Mouse (Mus musculus) spleen, postnatal 14 days (tissue): ENCODE measurements around the gene Erf.

ENCODE experiments used
- DNase-seq, 2 experiments: peaks; one replicate each; pipeline ENCODE4 v3.0.0; 2021 to 2022; ENCODE audit warnings: low spot score in 2 of 2

The Erf gene

GRCm38 (mm10) chr7:25281166-25281733 is 30.7 kb upstream of the Erf start:
- DNase-seq: no peak

GRCm38 (mm10) chr7:25279861-25280791 is 29.6 kb upstream of the Erf start:
- DNase-seq: no peak

GRCm38 (mm10) chr7:25279076-25279860 is 28.7 kb upstream of the Erf start:
- DNase-seq: peak; percentile 70 to 77

DNA sequence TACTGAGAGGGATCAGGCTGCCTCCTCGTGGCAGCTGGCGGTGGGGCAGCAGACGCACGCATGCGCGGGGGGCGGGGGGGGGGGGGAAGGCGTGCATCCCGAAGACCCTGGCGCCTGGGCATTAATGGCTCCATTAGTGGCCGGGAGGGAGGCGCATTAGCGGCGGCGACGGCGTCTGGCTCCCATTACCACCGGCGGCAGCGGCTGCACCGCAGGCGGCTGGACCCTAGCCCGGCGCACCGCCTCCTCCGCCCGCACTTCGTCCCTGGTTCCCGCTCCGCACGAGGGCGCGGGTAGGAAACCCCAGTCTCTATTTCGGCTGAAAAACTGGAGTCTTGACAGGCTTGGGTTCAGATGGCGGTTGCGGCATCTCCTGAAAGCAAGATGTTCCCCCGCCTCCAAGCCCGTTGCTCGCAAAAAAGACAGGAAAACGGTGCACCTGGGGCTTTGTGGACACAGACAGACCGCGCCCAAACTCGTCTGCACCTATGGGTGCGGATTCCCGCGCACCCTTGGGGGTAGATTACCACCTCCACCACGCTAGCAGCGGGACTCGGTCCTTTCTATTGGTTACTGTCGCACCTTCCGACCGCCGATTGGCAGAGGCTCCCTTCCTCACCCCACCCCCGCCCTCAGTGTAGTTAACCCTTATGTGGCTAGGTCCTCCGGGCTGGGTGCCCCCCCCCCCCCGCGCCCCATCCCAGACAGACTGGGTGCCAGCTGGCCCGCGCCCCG is 27.9 kb upstream of the Erf start:
- peak; percentile 72 to 74 for DNase-seq

- DNase-seq: no peak
Observed at GRCm38 (mm10) chr7:25277998-25278340, 27.4 kb upstream of the Erf start.

GRCm38 (mm10) chr7:25277405-25277804 is 26.8 kb upstream of the Erf start:
- no peak for DNase-seq

GRCm38 (mm10) chr7:25275555-25276298 is 25.2 kb upstream of the Erf start:
- DNase-seq: no peak

DNA sequence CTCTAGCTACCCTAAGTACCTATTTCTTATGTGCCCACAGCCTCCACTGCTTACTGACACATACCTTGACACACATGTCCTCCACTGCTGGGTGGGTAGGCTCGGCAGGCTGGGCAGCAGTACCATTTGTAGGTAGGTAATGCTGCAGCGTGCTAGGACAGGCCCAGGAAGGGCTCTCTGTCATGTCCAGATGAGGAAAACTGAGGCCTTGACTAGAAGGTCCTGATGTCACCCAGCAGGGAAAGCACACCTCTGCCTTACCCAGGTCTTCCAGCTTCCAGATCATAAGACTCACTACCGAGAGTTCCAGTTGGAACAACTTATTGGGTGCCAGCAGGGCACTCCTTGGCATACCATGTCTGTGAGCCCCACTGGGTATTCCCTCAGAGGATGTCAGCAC is 24.4 kb upstream of the Erf start:
- DNase-seq: no peak

DNA sequence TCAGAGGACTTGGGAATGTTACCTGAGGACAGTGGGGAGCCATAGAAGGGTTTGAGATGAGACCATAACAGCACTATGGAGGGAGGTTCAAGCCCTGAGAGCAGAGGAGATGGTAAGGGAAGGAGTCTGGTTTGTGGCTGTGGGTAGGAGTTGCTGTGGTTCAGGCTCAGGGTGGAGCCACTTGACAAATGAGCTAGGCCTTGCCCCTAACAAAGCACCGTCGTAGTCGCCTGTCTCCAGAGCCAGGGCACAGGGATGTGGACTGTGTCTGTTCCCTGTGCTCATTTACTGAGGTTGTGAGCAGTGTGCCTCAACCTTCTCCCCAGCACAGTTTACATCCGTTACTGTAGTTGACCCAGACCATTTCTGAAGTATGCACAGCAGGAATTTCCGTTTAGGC is 24.0 kb upstream of the Erf start:
- DNase-seq: peak in 1 of 2 experiments; percentile 10

DNA sequence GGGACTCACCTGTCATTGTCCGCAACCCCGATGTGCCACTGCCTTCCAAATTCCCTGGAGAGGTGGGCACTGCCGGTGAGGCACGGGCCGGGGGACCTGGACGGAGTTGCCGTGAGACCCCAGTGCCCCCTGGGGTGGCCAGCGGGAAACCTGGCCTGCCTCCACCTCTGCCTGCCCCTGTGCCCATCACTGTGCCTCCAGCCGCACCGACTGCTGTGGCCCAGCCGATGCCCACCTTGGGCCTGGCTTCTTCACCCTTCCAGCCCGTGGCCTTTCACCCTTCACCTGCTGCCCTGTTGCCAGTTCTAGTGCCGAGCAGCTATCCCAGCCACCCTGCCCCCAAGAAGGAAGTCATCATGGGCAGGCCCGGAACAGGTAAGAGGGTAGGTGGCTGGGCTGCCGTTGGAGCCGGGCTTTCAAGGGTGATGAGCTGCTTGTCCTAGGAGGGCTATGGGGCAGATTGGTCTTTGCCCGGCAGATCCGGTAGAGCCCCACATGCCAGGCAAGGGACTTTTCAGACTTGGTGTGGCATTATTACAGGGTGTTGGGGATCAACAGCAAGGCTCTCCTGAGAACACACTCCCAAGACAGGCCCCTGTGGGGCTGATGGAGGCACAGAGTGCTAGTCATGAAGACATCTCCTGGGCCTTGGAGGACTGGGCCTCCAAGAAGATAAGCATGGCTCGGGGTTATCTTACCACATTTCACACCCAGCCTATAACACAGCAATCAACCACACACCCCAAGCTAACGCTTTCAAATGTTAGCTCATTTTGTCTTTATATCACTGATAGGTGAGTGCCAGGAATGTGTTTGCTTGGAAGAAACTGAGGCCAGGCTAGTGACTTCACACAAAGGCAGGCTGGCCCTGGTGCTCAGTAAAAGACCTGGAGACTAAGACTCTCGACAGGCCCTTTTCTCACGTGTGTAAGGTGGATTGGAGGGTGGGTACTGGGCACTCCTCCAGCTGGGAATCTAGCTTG is 23.0 kb upstream of the Erf start:
- DNase-seq: peak in 1 of 2 experiments; percentile 3

GRCm38 (mm10) chr7:25272445-25273258 is 22.1 kb upstream of the Erf start:
- DNase-seq: peak in 1 of 2 experiments; percentile 3

DNA sequence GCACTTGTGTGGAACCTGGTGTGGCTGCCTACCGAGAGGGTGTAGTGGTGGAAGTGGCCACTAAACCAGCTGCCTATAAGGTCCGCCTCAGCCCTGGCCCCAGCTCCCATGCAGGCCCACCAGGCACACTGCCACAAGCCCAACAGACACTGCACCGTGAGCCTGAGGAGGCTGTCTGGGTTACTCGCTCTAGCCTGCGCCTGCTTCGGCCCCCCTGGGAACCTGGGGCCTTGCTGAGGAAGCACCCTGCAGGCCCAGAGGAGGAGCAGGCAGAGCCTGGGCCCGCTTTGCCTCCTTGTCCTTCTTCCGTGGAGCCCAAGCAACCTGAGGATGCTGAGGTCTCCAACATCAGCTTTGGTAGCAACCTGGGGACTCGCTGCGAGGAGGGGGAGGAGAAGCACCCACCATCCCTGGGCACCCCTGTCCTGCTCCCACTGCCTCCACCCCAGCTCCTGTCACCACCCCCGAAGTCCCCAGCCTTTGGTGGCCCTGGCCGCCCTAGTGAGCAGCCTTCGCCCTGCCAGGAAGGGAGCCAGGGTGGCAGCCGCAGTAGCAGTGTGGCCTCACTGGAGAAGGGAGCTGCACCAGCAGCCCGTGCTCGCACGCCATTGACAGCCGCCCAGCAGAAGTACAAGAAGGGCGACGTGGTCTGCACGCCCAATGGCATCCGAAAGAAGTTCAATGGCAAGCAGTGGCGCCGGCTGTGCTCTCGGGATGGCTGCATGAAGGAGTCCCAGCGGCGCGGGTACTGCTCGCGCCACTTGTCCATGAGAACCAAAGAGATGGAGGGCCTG is 21.3 kb upstream of the Erf start:
- no peak for DNase-seq

GRCm38 (mm10) chr7:25270652-25271633 is 20.4 kb upstream of the Erf start:
- peak in 1 of 2 experiments; percentile 7 for DNase-seq

DNA sequence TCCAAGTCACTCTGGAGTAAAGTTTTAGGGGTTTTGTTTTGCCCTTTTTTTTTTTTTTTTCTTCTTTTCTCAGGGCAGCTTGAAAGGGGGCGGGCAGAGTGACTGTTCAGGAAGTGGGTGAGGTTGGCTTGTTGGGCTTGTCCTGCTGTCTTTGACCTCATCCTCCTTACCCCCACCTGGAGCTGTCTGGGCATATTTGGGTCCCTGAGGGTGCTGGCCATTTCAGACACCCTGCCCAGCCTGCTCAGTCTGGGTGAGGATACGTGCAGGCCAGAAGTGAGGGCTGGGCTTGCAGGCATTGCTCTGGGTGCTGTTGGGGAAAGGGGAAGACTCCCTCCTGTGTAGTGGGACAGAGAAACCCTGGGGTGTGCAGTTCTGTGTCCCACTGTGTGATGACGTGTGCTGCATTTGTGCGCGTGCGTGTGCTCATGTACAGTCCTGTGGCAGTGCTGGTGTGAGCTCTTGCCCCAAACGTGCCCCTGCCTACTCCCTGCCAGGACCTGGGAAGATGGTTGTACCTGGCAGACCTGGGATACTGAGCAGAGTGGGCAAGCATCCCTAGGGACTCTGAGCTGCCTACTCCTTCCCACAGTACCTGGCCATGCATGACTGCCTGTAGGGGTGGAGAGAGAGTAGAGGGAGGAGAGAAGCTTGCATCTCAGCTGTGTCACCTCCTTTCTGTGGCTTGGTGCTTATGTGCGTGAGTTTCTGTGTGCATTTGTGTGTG is 19.1 kb upstream of the Erf start:
- DNase-seq: peak in 1 of 2 experiments; percentile 9

DNA sequence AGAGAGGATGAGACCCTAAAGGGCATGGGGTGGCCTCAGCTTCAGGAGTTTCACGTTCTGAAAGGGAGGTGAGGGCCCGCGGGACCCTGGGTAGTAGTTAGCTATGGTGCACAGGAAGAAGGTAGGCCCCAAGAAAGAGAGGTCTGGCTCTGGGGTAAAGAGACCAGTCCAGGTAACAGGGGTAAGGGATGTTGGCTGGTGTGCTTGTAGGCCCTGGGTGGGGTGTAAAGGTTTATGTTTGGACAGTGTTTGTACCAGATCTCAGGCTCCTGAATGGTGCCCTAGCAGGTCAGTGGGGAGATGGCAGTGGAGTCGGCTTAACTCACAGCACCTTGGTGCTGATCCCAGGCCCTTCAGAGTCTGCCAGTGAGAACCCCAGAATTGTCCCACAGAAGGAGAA is 18.5 kb upstream of the Erf start:
- DNase-seq: peak in 1 of 2 experiments; percentile 7

GRCm38 (mm10) chr7:25268588-25268987 is 18.0 kb upstream of the Erf start:
- DNase-seq: no peak
